Comparison of ENCODE assay signal across 31 mouse cellular contexts in the genomic region with DNA sequence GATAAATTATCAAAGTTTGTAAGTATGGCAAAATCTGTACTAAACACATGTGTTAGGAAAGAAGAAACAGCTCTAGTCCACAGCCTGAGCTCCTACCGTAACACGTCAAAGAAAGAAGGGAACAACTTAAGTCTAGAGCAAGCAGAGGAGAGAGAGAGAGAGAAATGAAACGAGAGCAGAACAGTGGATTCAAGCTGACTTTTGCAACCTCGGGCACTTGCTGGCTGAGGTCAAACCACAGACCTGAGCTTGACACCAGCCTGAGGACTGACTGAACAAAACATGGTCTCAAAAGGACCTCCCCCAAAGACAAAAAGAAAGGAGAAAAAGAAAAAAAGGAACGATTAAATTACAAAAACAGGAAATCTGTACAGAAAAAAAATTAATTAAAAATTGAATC. TPM values are rescaled to one million over a fixed set of nuclear protein-coding genes. Genes with fewer than 3 reads are reported as not detected.
A peak's percentile ranks its signal among the peaks of the same experiment; 100 is the strongest.
DNase-seq lines count a peak whose midpoint lies in the region; ATAC-seq and TF ChIP-seq lines count a peak whose summit lies in the region.
"Had no signal": no experiment of that assay in that cellular context is flagged by ENCODE, and none has a peak within 500 bp of the region (broad histone marks: within the 10 kb centered on the region; RNA-seq: fewer than 3 reads in every experiment).

No protein-coding gene starts in this region.

- H3K27ac ChIP-seq in cerebellum, adult 2 months (ENCODE audit: insufficient read depth, low read length), result peak overlapping the region; percentile 72; the same call in 1 of the 2 replicates
- H3K27ac ChIP-seq in intestine, embryonic 16.5 days (ENCODE audit: low read length), result no peak overlapping the region
- H3K27ac ChIP-seq: heart, adult 2 months; hindbrain, embryonic 13.5 days; kidney, embryonic 15.5 days; limb, embryonic 13.5 days; liver, embryonic 13.5 days; midbrain, embryonic 10.5 days; neural tube, embryonic 12.5 days had no signal

- 34% methylated on average over 5 of the region's 5 CpGs for WGBS in cerebellum, adult 2 months
- WGBS in intestine, embryonic 16.5 days, result 68% methylated on average over 5 of the region's 5 CpGs

- no peak overlapping the region for H3K9ac ChIP-seq in intestine, embryonic 16.5 days (ENCODE audit: low read depth, low read length)
- H3K9ac ChIP-seq: heart, embryonic 12.5 days; hindbrain, embryonic 13.5 days; kidney, embryonic 15.5 days; limb, embryonic 13.5 days; liver, embryonic 13.5 days; neural tube, embryonic 12.5 days had no signal

- no peak for TF ChIP-seq CTCF in cerebellum, adult 2 months (IDR thresholded peaks at IDR 0.05; ENCODE audit: borderline replicate concordance, insufficient read depth, low read depth, low read length)

- TF ChIP-seq POLR2A in cerebellum, adult 2 months (IDR thresholded peaks at IDR 0.05; ENCODE audit: borderline replicate concordance, insufficient read depth, low read length), result no peak

- no peak overlapping the region for H3K4me3 ChIP-seq in cerebellum, adult 2 months (replicated peaks; ENCODE audit: insufficient read depth, low read depth, low read length)
- H3K4me3 ChIP-seq in intestine, embryonic 16.5 days (ENCODE audit: low read length), result no peak overlapping the region
- H3K4me3 ChIP-seq: heart, adult 2 months; heart, embryonic 12.5 days; hindbrain, embryonic 13.5 days; kidney, embryonic 15.5 days; limb, embryonic 13.5 days; liver, embryonic 13.5 days; midbrain, embryonic 10.5 days; neural tube, embryonic 12.5 days had no signal

- no peaks in the 10 kb centered on the region for H3K27me3 ChIP-seq in cerebellum, adult 2 months (ENCODE audit: control insufficient read depth, insufficient read depth, low read length)
- no peaks in the 10 kb centered on the region for H3K27me3 ChIP-seq in intestine, embryonic 16.5 days (replicated peaks; ENCODE audit: control insufficient read depth, insufficient read depth, low read length)
- H3K27me3 ChIP-seq: heart, embryonic 12.5 days; hindbrain, embryonic 13.5 days; kidney, embryonic 15.5 days; limb, embryonic 13.5 days; liver, embryonic 13.5 days; neural tube, embryonic 12.5 days had no signal

- peaks cover 15% of the 10 kb centered on the region for H3K4me1 ChIP-seq in cerebellum, adult 2 months (ENCODE audit: control insufficient read depth, insufficient read depth, low read length)
- no peaks in the 10 kb centered on the region for H3K4me1 ChIP-seq in intestine, embryonic 16.5 days (ENCODE audit: control insufficient read depth, insufficient read depth, low read length)
- H3K4me1 ChIP-seq: limb, embryonic 13.5 days; neural tube, embryonic 12.5 days had no signal

- H3K4me2 ChIP-seq in intestine, embryonic 16.5 days (ENCODE audit: low read depth, low read length), result no peak overlapping the region
- H3K4me2 ChIP-seq: heart, embryonic 12.5 days; hindbrain, embryonic 13.5 days; kidney, embryonic 15.5 days; limb, embryonic 13.5 days; liver, embryonic 13.5 days; neural tube, embryonic 12.5 days had no signal

- no peak for DNase-seq in cerebellum, adult 2 months
- DNase-seq in cerebellum, adult 11-12 months, result no peak
- DNase-seq in thymus, postnatal 14 days, result peak; percentile 46
- DNase-seq in thymus, postnatal 0 days (ENCODE audit: low spot score), result no peak
- DNase-seq in induced T-regulatory cell, adult 2 months (ENCODE audit: low read depth), result peak; percentile 48
- DNase-seq in thymus, postnatal 4 days, result peak; percentile 36
- DNase-seq in kidney, postnatal 25 days, result no peak
- DNase-seq: adrenal gland, adult 8-10 months; cerebellum, adult 9-11 months; gastrocnemius, postnatal 14 days; heart, adult 2 months; heart, postnatal 4 days; kidney, adult 18-20 months; kidney, postnatal 4 days; liver, embryonic 13.5 days; lung, adult 18-20 months; right cerebral cortex, adult 18-20 months; spleen, adult 18-20 months had no signal

- no peaks in the 10 kb centered on the region for H3K9me3 ChIP-seq in intestine, embryonic 16.5 days (ENCODE audit: control insufficient read depth, low read length)
- H3K9me3 ChIP-seq: heart, embryonic 12.5 days; hindbrain, embryonic 13.5 days; kidney, embryonic 15.5 days; limb, embryonic 13.5 days; liver, embryonic 13.5 days; midbrain, embryonic 10.5 days; neural tube, embryonic 12.5 days had no signal

- no peak for ATAC-seq in intestine, embryonic 16.5 days
- ATAC-seq: forebrain, embryonic 14.5 days; lung, postnatal 0 days; midbrain, embryonic 16.5 days had no signal

- H3K36me3 ChIP-seq in intestine, embryonic 16.5 days (ENCODE audit: control insufficient read depth, insufficient read depth, low read length), result no peaks in the 10 kb centered on the region
- H3K36me3 ChIP-seq: hindbrain, embryonic 13.5 days; kidney, embryonic 15.5 days; liver, embryonic 13.5 days; neural tube, embryonic 12.5 days had no signal

RNA-seq across cellular contexts. Expression of gene Trpc4ap, which starts 11.6 kb away (rescaled TPM):
- 223 and 236 TPM in 2 replicates for polyA plus RNA-seq in cerebellum, adult 2 months (2012; rRNA removed)
- polyA plus RNA-seq in thymus, postnatal 0 days (2015; fragmentation: Nextera tagmentation; extraction: Ambion mirVana), result 191 and 217 TPM in 2 replicates
- polyA plus RNA-seq in intestine, embryonic 16.5 days (2015; fragmentation: Nextera tagmentation; extraction: Ambion mirVana), result 99.3 and 103 TPM in 2 replicates

RNA-seq across cellular contexts. Expression of gene Edem2, which starts 48.7 kb away (rescaled TPM):
- 52.9 and 53.4 TPM in 2 replicates for polyA plus RNA-seq in cerebellum, adult 2 months (2012; rRNA removed)
- 49.2 and 50.8 TPM in 2 replicates for polyA plus RNA-seq in thymus, postnatal 0 days (2015; fragmentation: Nextera tagmentation; extraction: Ambion mirVana)
- 85.7 and 94.6 TPM in 2 replicates for polyA plus RNA-seq in intestine, embryonic 16.5 days (2015; fragmentation: Nextera tagmentation; extraction: Ambion mirVana)

RNA-seq across cellular contexts. Expression of gene Gm17581, which starts 55.1 kb away (rescaled TPM):
- not detected in 2 replicates for polyA plus RNA-seq in cerebellum, adult 2 months (2012; rRNA removed)
- not detected in 2 replicates for polyA plus RNA-seq in thymus, postnatal 0 days (2015; fragmentation: Nextera tagmentation; extraction: Ambion mirVana)
- not detected in 2 replicates for polyA plus RNA-seq in intestine, embryonic 16.5 days (2015; fragmentation: Nextera tagmentation; extraction: Ambion mirVana)
- polyA plus RNA-seq: embryonic facial prominence, embryonic 11.5 days; forebrain, embryonic 14.5 days; heart, adult 2 months; heart, embryonic 12.5 days; heart, postnatal 0 days; hindbrain, embryonic 13.5 days; inflammation-experienced regulatory T-cells, adult 6 months; kidney, embryonic 15.5 days; limb, embryonic 13.5 days; liver, embryonic 13.5 days; lung, postnatal 0 days; midbrain, embryonic 10.5 days; midbrain, embryonic 16.5 days; neural tube, embryonic 12.5 days had no signal

Comparison
In these comparisons a context has a peak if more than half of its experiments do, and no peak if none do; other contexts are left out.
1. DNase-seq: peak in thymus, postnatal 14 days (single experiment), induced T-regulatory cell, adult 2 months (single experiment) and thymus, postnatal 4 days (single experiment); none in cerebellum, adult 2 months (0 of 2), cerebellum, adult 11-12 months (single experiment), thymus, postnatal 0 days (single experiment) and kidney, postnatal 25 days (0 of 2).